Mouse (Mus musculus): ENCODE measurements around the gene Nudt12. TPM values are rescaled to one million over a fixed set of nuclear protein-coding genes. Genes with fewer than 3 reads are reported as not detected.

Gene Nudt12
- total RNA-seq (2015; ENCODE audit: low replicate concordance): 2.3 and 5.2 TPM in 2 replicates
- 0.51 and 2.0 TPM in 2 replicates for total RNA-seq (2017; ENCODE audit: low replicate concordance)

- peak; percentile 82 for ATAC-seq (replicated peaks; ENCODE audit: low FRiP score, poor library complexity, severe bottlenecking)
Observed at GRCm38 (mm10) chr17:59013091-59013459, at the start of gene Nudt12. TSS of gene Nudt12 (minus strand) at chr17:59013372.

DNA sequence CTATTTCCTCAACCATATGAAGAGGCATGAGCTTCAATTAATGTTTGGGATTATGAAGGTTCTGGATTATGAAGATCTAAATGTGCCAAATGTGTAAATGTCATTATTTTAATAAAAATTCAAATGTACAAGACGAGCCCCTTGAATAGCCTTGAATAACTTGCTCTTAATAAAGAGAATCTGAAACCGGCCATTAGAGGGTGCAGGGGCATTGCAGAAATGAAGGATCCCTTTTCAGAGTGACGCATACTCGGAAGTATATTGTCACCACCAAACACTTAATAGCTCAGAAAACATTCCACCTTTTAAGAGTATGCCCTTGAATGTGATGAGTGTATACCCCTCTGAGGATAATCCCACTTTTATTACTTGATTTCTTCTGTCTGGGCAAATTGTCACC is 40.1 kb upstream of the Nudt12 start:
- no peak for ATAC-seq (replicated peaks; ENCODE audit: low FRiP score, poor library complexity, severe bottlenecking)

GRCm38 (mm10) chr17:59039754-59040153 is 26.6 kb upstream of the Nudt12 start:
- ATAC-seq (replicated peaks; ENCODE audit: low FRiP score, poor library complexity, severe bottlenecking): no peak

DNA sequence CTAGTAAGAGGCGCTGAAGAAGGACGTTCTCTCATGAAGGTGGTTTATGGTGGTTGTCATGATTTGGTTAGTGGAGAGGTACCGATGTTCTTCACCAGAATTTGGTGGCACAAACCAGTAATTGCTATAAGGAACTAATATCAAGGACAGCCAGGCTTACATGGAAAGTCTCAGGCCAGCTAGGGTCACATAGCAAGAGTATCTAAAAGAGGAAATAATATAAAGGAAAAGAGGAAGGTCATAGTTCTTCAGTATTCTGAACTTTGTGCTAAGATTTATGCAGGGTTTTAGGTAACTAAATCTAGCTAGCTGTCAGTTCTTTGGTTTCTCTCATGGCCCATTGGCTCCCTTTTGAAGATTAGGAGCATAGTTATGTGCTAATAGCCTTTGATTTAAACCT is 20.3 kb upstream of the Nudt12 start:
- no peak for ATAC-seq (replicated peaks; ENCODE audit: low FRiP score, poor library complexity, severe bottlenecking)

DNA sequence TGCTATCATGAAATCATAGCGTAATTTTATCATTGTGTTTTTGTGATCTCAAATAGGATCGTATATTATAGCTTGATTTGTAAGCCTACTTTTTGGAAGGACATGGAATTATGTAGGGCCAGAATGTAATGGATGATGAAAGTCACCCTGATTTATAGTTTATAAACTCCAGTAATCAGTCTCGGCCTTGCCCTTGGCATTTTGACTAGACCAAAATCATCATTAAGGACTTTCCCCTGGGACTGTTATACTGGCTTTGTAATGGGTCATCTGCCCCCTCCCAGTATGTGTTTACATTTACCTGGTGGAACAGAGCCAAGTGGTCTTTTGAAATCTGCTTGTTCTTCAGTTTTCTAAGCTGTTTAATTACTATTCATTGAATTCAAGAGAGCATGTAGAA is 13.2 kb upstream of the Nudt12 start:
- ATAC-seq (replicated peaks; ENCODE audit: low FRiP score, poor library complexity, severe bottlenecking): no peak

- ATAC-seq (replicated peaks; ENCODE audit: low FRiP score, poor library complexity, severe bottlenecking): no peak
Observed at GRCm38 (mm10) chr17:59024502-59024901, 11.3 kb upstream of the Nudt12 start.

GRCm38 (mm10) chr17:59023971-59024370 is 10.8 kb upstream of the Nudt12 start:
- ATAC-seq (replicated peaks; ENCODE audit: low FRiP score, poor library complexity, severe bottlenecking): no peak

- no peak for ATAC-seq (replicated peaks; ENCODE audit: low FRiP score, poor library complexity, severe bottlenecking)
Observed at GRCm38 (mm10) chr17:59018666-59019065, 5.5 kb upstream of the Nudt12 start.

DNA sequence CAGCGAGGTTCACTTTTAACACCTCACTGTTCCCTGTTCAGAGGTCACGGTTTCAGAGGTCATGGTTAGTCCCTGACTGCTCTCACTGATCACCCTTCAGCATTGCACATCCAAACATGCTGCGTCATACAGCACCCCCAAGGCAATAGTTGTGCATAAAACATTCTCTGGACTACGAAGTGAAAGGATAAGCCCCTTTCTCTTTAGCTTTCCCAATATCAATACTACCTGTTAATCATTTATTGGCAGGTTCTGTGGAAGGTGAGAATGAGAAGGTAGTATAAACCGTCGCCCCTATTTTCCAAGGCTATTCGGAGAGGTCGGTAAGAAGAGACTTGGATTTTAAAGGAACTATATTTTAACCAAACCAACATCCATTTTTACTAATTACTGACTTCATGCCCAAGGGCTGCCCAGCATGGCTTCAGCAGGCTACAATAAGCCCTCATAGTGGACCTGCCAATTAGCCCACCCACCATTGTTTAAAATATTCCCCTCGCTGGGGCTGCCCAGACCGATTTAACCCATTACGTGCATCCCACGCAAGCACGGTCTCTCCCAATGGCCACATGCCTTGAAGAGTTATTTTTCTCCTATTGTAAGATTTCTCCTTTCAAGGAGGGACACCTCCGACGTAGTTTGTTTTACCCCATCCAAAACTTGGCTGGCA is 616 bp downstream of the Nudt12 start:
- ATAC-seq (replicated peaks; ENCODE audit: low FRiP score, poor library complexity, severe bottlenecking): peak; percentile 85

GRCm38 (mm10) chr17:59011546-59012307 is 1.4 kb downstream of the Nudt12 start:
- ATAC-seq (replicated peaks; ENCODE audit: low FRiP score, poor library complexity, severe bottlenecking): no peak

- ATAC-seq (replicated peaks; ENCODE audit: low FRiP score, poor library complexity, severe bottlenecking): no peak
Observed at GRCm38 (mm10) chr17:58991275-58991674, 21.9 kb downstream of the Nudt12 start, which contains the start of gene Pdzph1. TSS of gene Pdzph1 (minus strand) at chr17:58991375.

DNA sequence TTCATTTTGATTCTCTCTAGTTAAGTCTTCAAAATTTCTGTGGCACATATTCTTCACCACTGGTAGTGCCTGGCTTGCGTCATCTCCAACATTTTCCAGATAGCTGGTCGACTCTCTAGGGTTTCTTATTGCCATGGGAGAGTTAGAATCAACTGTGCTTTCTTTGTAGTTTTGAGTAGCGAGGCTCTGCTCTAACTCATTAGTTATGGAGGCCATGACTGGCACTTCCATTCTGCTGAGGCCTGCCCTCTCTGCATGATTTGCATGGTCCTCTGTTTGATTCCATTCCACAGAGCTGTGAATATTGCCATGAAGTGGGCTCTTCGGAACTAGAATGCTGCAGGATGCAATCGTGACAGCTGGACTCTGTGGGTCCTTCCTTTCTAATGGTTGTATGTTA is 39.9 kb downstream of the Nudt12 start:
- ATAC-seq (replicated peaks; ENCODE audit: low FRiP score, poor library complexity, severe bottlenecking): no peak

- no peak for ATAC-seq (replicated peaks; ENCODE audit: low FRiP score, poor library complexity, severe bottlenecking)
Observed at GRCm38 (mm10) chr17:58959905-58960304, 53.3 kb downstream of the Nudt12 start.

DNA sequence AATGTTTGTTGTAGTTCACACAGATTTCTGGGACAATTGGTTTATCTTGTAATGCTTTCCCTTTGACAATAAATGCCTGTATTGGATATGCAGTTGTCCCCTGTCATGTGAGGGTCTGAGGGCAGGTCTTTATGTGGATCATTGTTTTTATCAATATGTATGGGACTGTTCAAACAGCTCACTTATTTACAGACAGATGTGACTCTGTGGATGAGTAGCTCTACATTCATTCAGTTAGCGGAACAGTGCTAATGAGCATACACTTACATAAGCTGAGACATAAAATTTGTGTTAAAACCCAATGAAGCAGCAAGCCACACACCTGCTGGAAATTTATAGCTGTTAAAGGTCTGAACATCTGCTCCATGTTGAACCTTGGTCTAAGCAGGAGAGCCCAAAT is 56.1 kb downstream of the Nudt12 start:
- no peak for ATAC-seq (replicated peaks; ENCODE audit: low FRiP score, poor library complexity, severe bottlenecking)

Other genes with a start within 250 kb of the Nudt12 start
- not detected in 2 replicates for gene Pdzph1, start 22.0 kb downstream of the Nudt12 start, total RNA-seq (2015; ENCODE audit: low replicate concordance)
- not detected in 2 replicates for gene Pdzph1, start 22.0 kb downstream of the Nudt12 start, total RNA-seq (2017; ENCODE audit: low replicate concordance)

Data from erythroblast, adult 5-6 weeks (primary cell).